Mouse (Mus musculus) thymus, adult 2 months (tissue): ENCODE data around the gene Arl15. TPM values are rescaled to one million over a fixed set of nuclear protein-coding genes. Genes with fewer than 3 reads are reported as not detected.

Experiments
- DNase-seq: peaks from one replicate; pipeline ENCODE4 v3.0.0; 2021
- H3K27ac ChIP-seq: fragments of 200-500 bp; 2 replicates; pipeline ENCODE4 v1.5.1; 2012; ENCODE audit warnings: low read length, control low read depth; ENCODE audit not compliant: control insufficient read depth, insufficient read depth
- H3K27me3 ChIP-seq: fragments of 200-500 bp; 2 replicates; pipeline ENCODE4 v1.6.1; 2012; ENCODE audit warnings: mild to moderate bottlenecking, low read length, moderate library complexity, mixed read lengths; ENCODE audit not compliant: control insufficient read depth, insufficient read depth
- H3K36me3 ChIP-seq: fragments of 200-500 bp; 2 replicates; pipeline ENCODE4 v1.6.1; 2012; ENCODE audit warnings: mild to moderate bottlenecking, low read length, moderate library complexity; ENCODE audit not compliant: control insufficient read depth, insufficient read depth
- H3K4me1 ChIP-seq: fragments of 200-500 bp; replicated peaks from 2 replicates; pipeline ENCODE4 v1.6.1; 2012; ENCODE audit warnings: low read length; ENCODE audit not compliant: control insufficient read depth, insufficient read depth
- H3K4me3 ChIP-seq: fragments of 200-500 bp; 2 replicates; pipeline ENCODE4 v1.5.1; 2012; ENCODE audit warnings: mild to moderate bottlenecking, low read length, control low read depth, moderate library complexity; ENCODE audit not compliant: control insufficient read depth, insufficient read depth
- CTCF ChIP-seq: fragments of 200-500 bp; IDR thresholded peaks from 2 replicates; pipeline ENCODE4 v1.5.1; 2012; ENCODE audit warnings: mild to moderate bottlenecking, control low read depth, low read length, moderate library complexity, borderline replicate concordance; ENCODE audit not compliant: control insufficient read depth, poor library complexity, insufficient read depth; ENCODE audit errors: extremely low read depth
- POLR2A ChIP-seq: fragments of 200-500 bp; IDR thresholded peaks from 2 replicates; pipeline ENCODE4 v1.6.1; 2012; ENCODE audit warnings: mild to moderate bottlenecking, low read length, control low read depth, moderate library complexity; ENCODE audit not compliant: control insufficient read depth, poor library complexity, insufficient read depth; ENCODE audit errors: extremely low read depth
- WGBS: fragments of 180-500 bp; shearing (Covaris S2); methylation state at CpG from one replicate; pipeline ENCODE4 v1.1.7; 2018; 5-methylcytosine and 5-hydroxymethylcytosine counted together
- polyA plus RNA-seq: library from polyadenylated mRNA; depleted of rRNA; stranded (reverse); fragments of >200 nt; gene quantifications from 2 replicates; pipeline ENCODE4 v1.2.3, GENCODE M21; 2012

Arl15 gene
- polyA plus RNA-seq, 1 experiment, result 4.9 TPM

DNA sequence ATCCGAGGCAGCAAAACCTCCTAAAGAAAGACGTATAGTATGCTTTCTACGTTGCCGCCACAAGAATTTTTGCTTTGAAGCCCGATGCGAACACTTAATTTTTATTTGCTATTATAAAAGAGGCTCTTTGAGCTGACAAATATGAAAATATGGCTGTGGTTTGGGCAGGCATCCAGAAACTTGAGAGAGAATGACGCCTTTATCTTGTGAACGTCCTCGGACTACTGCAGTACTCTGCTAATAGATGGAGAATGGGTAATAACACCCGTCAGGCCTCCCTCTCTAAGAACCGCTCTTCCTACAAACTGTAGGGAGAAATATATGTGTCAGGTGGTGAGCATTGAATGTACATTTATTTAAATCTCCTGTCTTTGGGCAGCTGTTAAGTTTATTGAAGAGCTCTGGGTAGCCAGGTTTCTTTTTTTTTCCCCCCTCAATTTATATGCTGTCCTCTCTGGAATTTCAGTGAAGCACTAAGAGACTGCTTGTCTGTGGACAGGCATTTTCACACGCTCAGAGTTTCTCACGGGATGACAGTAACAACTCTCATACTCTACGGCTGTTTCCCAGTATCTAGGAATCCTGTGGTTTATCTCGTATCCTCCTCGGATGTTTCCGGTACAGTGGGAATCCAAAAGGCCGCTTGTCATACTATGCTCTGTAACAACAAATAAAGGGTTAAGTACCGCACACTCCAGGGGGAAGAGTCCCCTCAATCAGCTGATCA is 324.0 kb downstream of the Arl15 start:
- Histone ChIP-seq H3K27me3 (no peaks in the 10 kb centered on the region), H3K27ac (no peak overlapping the region), H3K4me3 (no peak overlapping the region), H3K4me1 (no peaks in the 10 kb centered on the region), H3K36me3 (no peaks in the 10 kb centered on the region)
- DNase-seq, result no peak
- TF ChIP-seq CTCF, result no peak
- TF ChIP-seq POLR2A, result no peak
- 95% methylated on average over 19 of the region's 19 CpGs for WGBS

DNA sequence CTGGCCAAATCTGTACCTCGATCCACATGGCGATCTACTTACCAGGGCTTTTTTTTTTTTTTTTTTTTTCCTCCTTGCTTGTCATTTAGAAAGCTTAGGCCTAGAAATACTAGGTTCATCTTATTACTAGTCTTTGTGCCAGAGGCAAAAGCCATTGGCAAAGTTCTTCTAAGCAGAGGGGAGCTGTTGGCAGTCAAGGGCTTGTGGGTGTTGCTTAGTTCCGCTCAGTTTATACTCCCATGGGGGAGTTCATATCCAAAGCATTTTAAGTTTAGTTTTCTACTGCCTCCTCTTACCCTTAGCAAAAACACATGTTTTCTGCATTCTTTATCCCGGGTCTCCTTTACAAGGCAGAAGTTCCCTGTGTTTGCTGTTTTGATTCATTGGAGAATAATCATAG is 325.5 kb downstream of the Arl15 start:
- TF ChIP-seq CTCF (no peak), POLR2A (no peak)
- H3K27me3 ChIP-seq, result no peaks in the 10 kb centered on the region
- H3K4me3 ChIP-seq, result no peak overlapping the region
- no peaks in the 10 kb centered on the region for H3K36me3 ChIP-seq
- whole genome bisulfite sequencing, result 94% methylated on average over 4 of the region's 4 CpGs
- no peaks in the 10 kb centered on the region for H3K4me1 ChIP-seq
- no peak overlapping the region for H3K27ac ChIP-seq
- DNase-seq, result no peak

DNA sequence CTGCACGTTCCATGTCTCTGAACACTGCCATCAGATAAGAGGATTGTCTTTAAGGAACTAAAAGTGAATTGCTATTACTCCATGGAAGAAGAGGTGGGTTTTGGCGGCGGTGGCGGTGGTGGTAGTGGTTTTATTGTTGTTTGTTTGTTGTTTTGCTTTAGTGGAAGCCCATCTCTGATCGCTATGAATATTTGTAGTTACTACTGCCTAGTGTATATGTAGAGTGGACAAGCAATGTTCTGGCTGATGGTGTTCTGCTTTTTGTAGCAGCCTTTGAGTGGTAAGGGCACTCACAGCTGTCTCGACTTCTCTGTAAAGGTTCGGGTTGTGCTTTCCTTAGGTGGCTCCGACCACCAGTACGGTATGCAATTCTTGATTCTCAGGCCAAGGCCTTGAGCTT is 327.3 kb downstream of the Arl15 start:
- no peak overlapping the region for H3K27ac ChIP-seq
- no peak for TF ChIP-seq CTCF
- TF ChIP-seq POLR2A, result no peak
- no peaks in the 10 kb centered on the region for H3K27me3 ChIP-seq
- no peak overlapping the region for H3K4me3 ChIP-seq
- no peaks in the 10 kb centered on the region for H3K4me1 ChIP-seq
- 97% methylated on average over 9 of the region's 9 CpGs for WGBS
- DNase-seq, result no peak
- no peaks in the 10 kb centered on the region for H3K36me3 ChIP-seq

DNA sequence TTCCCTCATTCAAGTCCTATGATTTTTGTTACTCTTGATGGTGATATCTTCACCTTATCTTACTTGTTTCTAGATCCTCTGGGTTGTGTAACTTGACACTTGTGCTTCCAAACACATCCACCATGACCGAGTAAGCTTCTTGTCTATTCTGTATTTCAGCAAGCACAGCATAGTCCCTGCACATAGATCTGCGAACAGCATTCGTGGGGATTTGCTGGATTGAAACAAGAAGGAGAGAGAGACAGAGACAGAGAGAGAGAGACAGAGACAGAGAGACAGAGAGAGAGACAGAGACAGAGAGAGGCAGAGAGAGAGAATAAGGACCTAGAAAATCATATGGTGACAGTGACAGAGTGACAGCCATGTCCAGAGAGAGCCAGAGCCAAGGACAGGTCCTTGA is 329.1 kb downstream of the Arl15 start:
- no peaks in the 10 kb centered on the region for H3K36me3 ChIP-seq
- 97% methylated on average over 3 of the region's 3 CpGs for WGBS
- TF ChIP-seq CTCF (no peak), POLR2A (no peak)
- no peaks in the 10 kb centered on the region for H3K4me1 ChIP-seq
- H3K27me3 ChIP-seq, result no peaks in the 10 kb centered on the region
- no peak for DNase-seq
- H3K27ac ChIP-seq, result no peak overlapping the region
- no peak overlapping the region for H3K4me3 ChIP-seq

DNA sequence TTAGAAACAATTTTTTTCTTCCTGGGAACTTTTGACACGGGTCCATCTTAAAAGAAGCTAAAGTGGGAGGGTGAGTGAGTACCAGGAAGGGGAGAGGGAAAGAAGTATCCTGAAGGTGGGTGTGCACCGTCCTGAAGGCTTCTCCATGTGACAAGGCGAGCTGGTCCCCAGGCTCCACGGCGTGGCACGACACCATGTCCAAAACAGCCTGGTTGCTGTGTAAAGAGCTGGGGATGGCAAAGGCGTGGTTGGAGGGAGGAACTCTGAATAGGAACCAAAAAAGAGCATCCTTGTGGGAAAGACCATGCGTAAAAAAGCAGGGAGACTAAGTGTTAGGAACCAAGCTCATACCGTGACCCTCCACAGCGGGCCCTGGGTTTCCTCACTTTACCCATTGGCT is 330.1 kb downstream of the Arl15 start:
- H3K4me1 ChIP-seq, result no peaks in the 10 kb centered on the region

DNA sequence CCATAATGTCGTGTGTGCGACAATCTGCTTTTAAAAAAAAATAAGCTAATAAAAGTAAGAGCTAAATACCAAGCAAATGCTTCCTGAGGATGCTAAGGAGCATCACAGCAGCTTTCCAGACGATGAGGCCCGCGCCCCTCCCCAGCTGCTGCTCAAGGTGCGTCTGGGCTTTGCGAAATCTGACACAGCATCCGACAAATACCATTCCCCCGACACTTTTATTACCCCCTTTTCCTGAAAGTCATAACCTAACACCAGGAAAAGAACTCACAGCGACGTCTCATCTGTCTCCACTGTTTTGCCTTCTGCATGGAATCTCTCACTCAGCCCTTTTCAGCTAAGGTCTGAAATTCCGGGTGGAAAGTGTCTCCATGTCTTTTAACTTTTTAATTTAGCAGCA is 330.7 kb downstream of the Arl15 start:
- DNase-seq, result no peak
- WGBS, result 91% methylated on average over 12 of the region's 12 CpGs
- H3K36me3 ChIP-seq, result no peaks in the 10 kb centered on the region
- no peaks in the 10 kb centered on the region for H3K4me1 ChIP-seq
- no peak overlapping the region for H3K4me3 ChIP-seq
- H3K27me3 ChIP-seq, result no peaks in the 10 kb centered on the region
- TF ChIP-seq CTCF, result no peak
- TF ChIP-seq POLR2A, result no peak
- no peak overlapping the region for H3K27ac ChIP-seq

More for the DNA sequence above, 330.1 kb downstream of the Arl15 start:
- H3K27ac ChIP-seq, result no peak overlapping the region
- no peaks in the 10 kb centered on the region for H3K36me3 ChIP-seq
- H3K27me3 ChIP-seq, result no peaks in the 10 kb centered on the region
- no peak for DNase-seq
- no peak for TF ChIP-seq POLR2A
- no peak overlapping the region for H3K4me3 ChIP-seq
- WGBS, result 96% methylated on average over 10 of the region's 10 CpGs

DNA sequence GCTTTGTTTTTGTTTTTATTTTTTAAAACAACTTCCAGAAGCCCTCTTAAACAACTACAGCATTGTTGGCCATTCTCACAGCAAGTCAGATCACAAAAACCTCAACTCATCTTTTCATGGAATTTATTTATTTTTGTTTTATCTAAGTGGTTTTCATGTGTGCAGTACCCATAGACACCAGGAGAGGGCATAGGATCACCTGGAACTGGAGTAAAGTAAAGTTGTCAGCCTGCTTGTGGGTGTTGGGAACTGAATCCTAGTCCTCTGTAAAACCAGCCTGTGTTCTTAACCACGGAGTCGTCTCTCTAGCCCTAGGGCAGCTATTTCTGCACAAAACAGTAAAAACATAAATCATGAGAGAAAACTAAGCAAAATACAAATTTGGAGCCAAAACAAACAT is 334.1 kb downstream of the Arl15 start:
- WGBS, result 100% methylated on average over 2 of the region's 2 CpGs
- DNase-seq, result no peak
- H3K36me3 ChIP-seq, result no peaks in the 10 kb centered on the region
- no peak overlapping the region for H3K4me3 ChIP-seq
- H3K27me3 ChIP-seq, result no peaks in the 10 kb centered on the region
- no peak for TF ChIP-seq CTCF
- no peak for TF ChIP-seq POLR2A
- no peaks in the 10 kb centered on the region for H3K4me1 ChIP-seq
- H3K27ac ChIP-seq, result no peak overlapping the region
